Mouse (Mus musculus) heart, embryonic 13.5 days (tissue): ENCODE measurements around the gene Car2. TPM values are rescaled to one million over a fixed set of nuclear protein-coding genes. Genes with fewer than 3 reads are reported as not detected.

Source experiments
- ATAC-seq: fragments of 200-750 bp; cut with Nextera tagmentation; 2 replicates; pipeline ENCODE4 v1.8.0; 2017; ENCODE audit warnings: moderate TSS enrichment; ENCODE audit not compliant: insufficient number of reproducible peaks, low FRiP score, low TSS enrichment; ENCODE audit errors: extremely low read depth
- H3K27ac ChIP-seq: fragments of 300-500 bp; sonication (generic); replicated peaks from 2 replicates; pipeline ENCODE4 v1.5.1; 2015; ENCODE audit warnings: moderate library complexity, mild to moderate bottlenecking, inconsistent platforms
- H3K27me3 ChIP-seq: fragments of 300-500 bp; sonication (generic); replicated peaks from 2 replicates; pipeline ENCODE4 v1.6.1; 2015; ENCODE audit warnings: mild to moderate bottlenecking, inconsistent platforms
- H3K36me3 ChIP-seq: fragments of 300-500 bp; sonication (generic); 2 replicates; pipeline ENCODE4 v1.6.1; 2015; ENCODE audit warnings: mild to moderate bottlenecking, inconsistent platforms
- H3K4me1 ChIP-seq: fragments of 300-500 bp; sonication (generic); 2 replicates; pipeline ENCODE4 v1.6.1; 2015; ENCODE audit warnings: inconsistent platforms
- H3K4me2 ChIP-seq: fragments of 300-500 bp; sonication (generic); 2 replicates; pipeline ENCODE4 v1.6.1; 2015; ENCODE audit warnings: inconsistent platforms, mild to moderate bottlenecking, moderate library complexity
- H3K4me3 ChIP-seq: fragments of 300-500 bp; sonication (generic); 2 replicates; pipeline ENCODE4 v1.5.1; 2015; ENCODE audit warnings: moderate library complexity, mild to moderate bottlenecking, inconsistent platforms
- H3K9ac ChIP-seq: fragments of 300-500 bp; sonication (generic); 2 replicates; pipeline ENCODE4 v1.6.1; 2015; ENCODE audit warnings: inconsistent platforms, mild to moderate bottlenecking, moderate library complexity
- H3K9me3 ChIP-seq: fragments of 300-500 bp; sonication (generic); 2 replicates; pipeline ENCODE4 v1.6.1; 2016; ENCODE audit warnings: inconsistent platforms
- WGBS: fragments of 180-500 bp; shearing (Covaris S2); methylation state at CpG from one replicate; pipeline ENCODE4 v1.1.7; 2015; ENCODE audit warnings: mixed read lengths; 5-methylcytosine and 5-hydroxymethylcytosine counted together
- polyA plus RNA-seq: library from polyadenylated mRNA; unstranded; fragments of >200 nt; fragmentation: Nextera tagmentation; extraction: Ambion mirVana; gene quantifications from 2 replicates; pipeline ENCODE4 v1.2.1, GENCODE M21; 2015

Gene Car2
- polyA plus RNA-seq, 1 experiment from 2014 or later = 130 TPM

DNA sequence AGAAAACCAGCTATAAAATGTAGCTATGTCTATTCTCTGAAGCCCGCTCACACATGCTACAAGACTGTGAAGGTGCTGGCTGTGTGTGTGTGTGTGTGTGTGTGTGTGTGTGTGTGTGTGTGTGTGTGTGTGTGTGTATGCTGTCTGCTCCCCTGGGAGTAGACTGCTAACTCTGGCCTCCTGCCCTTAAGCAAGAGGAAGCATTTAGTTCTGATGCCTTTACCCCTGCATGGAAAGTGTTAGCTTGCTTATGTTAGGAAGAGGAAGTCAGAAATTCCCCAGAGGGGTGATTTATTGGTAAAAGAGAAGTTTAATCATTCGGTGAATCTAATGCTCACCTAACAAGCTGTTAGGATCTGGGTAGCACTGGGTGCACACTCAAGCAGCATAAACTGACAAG is 5.8 kb upstream of the Car2 start:
- Histone ChIP-seq H3K9ac (no peak overlapping the region), H3K27me3 (no peaks in the 10 kb centered on the region), H3K9me3 (no peaks in the 10 kb centered on the region), H3K27ac (no peak overlapping the region), H3K36me3 (no peaks in the 10 kb centered on the region), H3K4me2 (no peak overlapping the region), H3K4me3 (no peak overlapping the region), H3K4me1 (peaks cover 16% of the 10 kb centered on the region)
- WGBS = 71% methylated on average over 2 of the region's 2 CpGs
- ATAC-seq = no peak

DNA sequence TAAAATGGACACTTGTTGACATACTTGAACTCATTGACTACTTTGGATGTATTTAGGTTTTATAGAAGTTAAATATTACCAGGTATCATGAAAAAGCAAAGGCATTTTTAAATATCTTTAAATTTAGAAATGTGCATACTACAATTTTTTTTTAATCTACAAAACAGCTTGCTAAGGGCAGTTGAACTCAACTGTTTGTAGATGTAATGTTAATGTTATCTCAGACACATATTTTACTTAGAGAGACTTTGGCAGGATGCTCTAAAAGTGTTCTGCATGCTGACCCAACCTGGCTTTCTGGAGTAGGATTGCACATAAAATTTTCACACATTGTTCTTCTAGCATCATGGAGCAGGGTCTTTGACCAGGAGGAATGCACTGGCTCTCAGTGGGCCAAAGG is 4.1 kb upstream of the Car2 start:
- ATAC-seq = no peak
- Histone ChIP-seq H3K27me3 (no peaks in the 10 kb centered on the region), H3K9me3 (no peaks in the 10 kb centered on the region), H3K4me1 (peaks cover 12% of the 10 kb centered on the region), H3K4me3 (no peak overlapping the region), H3K36me3 (no peaks in the 10 kb centered on the region), H3K4me2 (no peak overlapping the region), H3K27ac (no peak overlapping the region), H3K9ac (no peak overlapping the region)

DNA sequence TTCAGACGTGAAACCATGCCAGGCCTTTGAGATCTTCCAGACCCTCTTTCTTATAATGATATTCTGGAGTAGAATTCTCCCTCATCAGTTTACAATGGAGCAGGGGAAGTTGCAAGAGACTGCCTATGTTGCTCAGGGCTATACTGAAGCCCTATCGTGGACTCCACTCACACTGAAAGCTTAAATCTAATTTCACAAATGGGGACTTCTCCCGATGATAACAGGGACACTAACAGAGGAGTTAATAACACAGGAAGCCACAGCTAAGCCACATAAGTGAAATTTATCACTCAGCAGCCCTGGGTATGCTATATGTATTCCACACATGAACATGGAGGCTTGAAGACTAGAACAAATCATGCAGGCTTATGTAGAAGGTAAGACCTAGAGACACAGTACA is 3.3 kb upstream of the Car2 start:
- no peak overlapping the region for H3K4me2 ChIP-seq
- H3K4me1 ChIP-seq = peaks cover 7% of the 10 kb centered on the region
- H3K27me3 ChIP-seq = no peaks in the 10 kb centered on the region
- H3K9ac ChIP-seq = no peak overlapping the region
- no peak overlapping the region for H3K27ac ChIP-seq
- H3K4me3 ChIP-seq = no peak overlapping the region
- 62% methylated on average over 3 of the region's 3 CpGs for WGBS
- H3K9me3 ChIP-seq = no peaks in the 10 kb centered on the region
- no peak for ATAC-seq
- H3K36me3 ChIP-seq = no peaks in the 10 kb centered on the region

DNA sequence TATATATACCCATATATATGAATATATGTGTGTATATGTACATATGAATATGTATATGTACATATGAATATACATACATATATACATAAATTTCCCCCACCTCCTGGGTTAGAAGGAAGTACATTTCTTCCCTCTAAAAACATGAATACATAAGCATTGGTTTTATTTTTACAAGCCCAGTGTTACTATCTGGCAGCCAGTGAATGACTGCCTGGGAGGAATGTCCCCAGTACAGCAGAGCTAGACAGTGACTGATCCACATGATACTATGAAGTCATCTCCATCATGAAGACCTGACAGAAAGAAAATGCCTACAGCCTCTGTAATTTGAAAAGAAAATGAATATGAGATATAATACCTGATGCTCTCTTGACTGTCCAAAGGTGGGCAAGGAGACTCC is 1.2 kb upstream of the Car2 start:
- H3K4me1 ChIP-seq = peaks cover 12% of the 10 kb centered on the region
- no peaks in the 10 kb centered on the region for H3K36me3 ChIP-seq
- H3K27ac ChIP-seq = no peak overlapping the region
- H3K4me3 ChIP-seq = no peak overlapping the region
- no peaks in the 10 kb centered on the region for H3K9me3 ChIP-seq
- ATAC-seq = no peak
- H3K4me2 ChIP-seq = peak overlapping the region; percentile 20; the same call in 1 of the 2 replicates
- H3K27me3 ChIP-seq = no peaks in the 10 kb centered on the region
- no peak overlapping the region for H3K9ac ChIP-seq

DNA sequence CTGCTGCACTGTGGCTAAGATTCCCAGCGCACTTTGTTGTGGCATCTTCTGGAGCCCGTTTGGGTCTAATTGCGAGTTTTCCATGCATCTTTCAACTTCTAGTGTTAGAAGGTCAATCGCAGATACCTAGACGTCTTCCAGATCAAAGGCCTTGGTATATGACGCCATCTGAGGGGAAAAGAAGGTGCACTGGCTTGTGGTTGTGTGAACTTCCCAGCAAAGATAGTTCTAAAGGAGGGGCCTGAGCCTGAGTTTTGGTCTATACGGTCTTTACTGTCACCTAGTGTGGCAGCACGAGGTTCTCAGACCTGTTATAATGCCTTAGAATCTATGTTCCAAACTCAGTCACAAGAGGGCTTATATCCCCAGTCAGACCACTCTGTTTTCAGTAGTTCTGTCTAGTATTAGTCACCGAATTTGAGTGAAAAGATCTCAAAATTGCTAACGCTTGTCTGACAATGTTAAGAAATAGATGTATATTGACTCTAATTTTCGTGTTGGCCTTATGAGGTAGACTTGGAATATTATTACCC is 1.1 kb downstream of the Car2 start:
- H3K27ac ChIP-seq = peak overlapping the region; percentile 76
- WGBS = 25% methylated on average over 11 of the region's 11 CpGs
- H3K27me3 ChIP-seq = no peaks in the 10 kb centered on the region
- H3K9ac ChIP-seq = peak overlapping the region; percentile 91
- no peaks in the 10 kb centered on the region for H3K9me3 ChIP-seq
- peak overlapping the region; percentile 74 for H3K4me2 ChIP-seq
- H3K36me3 ChIP-seq = no peaks in the 10 kb centered on the region
- H3K4me3 ChIP-seq = peak overlapping the region; percentile 83
- ATAC-seq = no peak
- H3K4me1 ChIP-seq = peaks cover 19% of the 10 kb centered on the region

DNA sequence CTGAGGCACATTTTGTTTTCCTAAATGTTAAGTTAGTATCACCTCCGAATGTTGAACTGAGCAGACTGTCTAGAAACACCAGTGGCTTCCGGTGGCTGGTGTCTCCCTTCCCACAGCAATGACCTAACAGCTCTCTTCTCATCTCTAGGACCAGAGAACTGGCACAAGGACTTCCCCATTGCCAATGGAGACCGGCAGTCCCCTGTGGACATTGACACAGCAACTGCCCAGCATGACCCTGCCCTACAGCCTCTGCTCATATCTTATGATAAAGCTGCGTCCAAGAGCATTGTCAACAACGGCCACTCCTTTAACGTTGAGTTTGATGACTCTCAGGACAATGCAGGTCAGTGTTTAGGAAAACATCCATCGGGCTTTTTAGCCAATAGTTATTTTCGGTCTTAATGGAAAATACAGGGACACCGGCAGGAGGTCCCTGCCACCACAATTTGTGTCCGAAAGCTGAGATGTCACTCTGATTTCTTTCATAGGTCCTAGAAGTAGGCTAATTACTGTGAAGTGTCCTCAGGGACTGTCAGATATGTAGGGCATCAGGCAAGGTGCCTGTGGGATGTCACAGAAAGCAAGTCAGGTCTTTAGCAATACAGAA is 1.7 kb downstream of the Car2 start:
- Histone ChIP-seq H3K27ac (peak overlapping the region; percentile 26), H3K9ac (peak overlapping the region; percentile 34), H3K36me3 (no peaks in the 10 kb centered on the region), H3K9me3 (no peaks in the 10 kb centered on the region), H3K4me3 (peak overlapping the region; percentile 83), H3K4me1 (peaks cover 19% of the 10 kb centered on the region), H3K4me2 (peak overlapping the region; percentile 74), H3K27me3 (no peaks in the 10 kb centered on the region)
- no peak for ATAC-seq
- 49% methylated on average over 10 of the region's 10 CpGs for WGBS

DNA sequence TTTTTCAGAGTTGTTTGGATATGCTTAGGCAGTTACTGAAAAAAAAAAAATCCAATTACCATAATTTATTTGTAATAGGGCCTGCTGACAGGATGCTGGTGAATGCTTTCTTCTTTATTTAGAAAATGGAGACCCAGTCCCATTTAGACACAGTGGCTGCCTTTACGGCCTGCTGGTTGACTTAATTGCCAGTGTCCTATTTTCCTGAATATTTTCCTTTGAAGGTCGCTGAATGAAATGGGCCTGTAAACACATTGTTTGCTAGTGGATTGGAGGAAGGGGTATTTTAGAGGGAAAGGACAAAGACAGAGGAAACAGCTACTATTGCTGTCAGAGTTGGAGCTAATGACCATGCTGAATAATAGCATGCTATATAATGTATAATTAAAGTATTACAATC is 2.5 kb downstream of the Car2 start:
- Histone ChIP-seq H3K4me2 (peak overlapping the region; percentile 74), H3K4me3 (peak overlapping the region; percentile 83), H3K27ac (0 out of 2 replicates have a peak overlapping the region, but pooled peaks have one; percentile 48), H3K27me3 (no peaks in the 10 kb centered on the region), H3K9ac (no peak overlapping the region), H3K4me1 (peaks cover 19% of the 10 kb centered on the region), H3K36me3 (no peaks in the 10 kb centered on the region), H3K9me3 (no peaks in the 10 kb centered on the region)
- WGBS = 86% methylated on average over 2 of the region's 2 CpGs
- ATAC-seq = no peak

DNA sequence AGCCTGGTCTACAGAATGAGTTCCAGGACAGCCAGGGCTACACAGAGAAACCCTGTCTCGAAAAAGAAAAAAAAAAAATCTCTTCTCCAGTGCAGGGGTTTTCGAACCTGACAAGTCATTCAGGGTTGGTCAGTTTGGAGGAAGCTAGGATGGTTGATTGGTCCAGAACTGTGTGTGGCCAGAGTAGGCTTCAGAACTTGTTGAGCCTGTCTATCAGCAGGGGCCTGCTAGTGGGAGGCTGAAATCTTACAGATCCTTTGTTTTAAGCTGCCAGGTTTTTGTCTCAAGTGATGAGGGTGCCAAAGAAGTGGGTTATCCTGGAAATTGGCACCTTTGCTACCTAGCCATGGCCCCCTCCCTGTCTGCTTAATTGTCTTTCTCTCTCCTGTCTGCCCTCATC is 3.0 kb downstream of the Car2 start:
- ATAC-seq = no peak
- no peaks in the 10 kb centered on the region for H3K9me3 ChIP-seq
- H3K27me3 ChIP-seq = no peaks in the 10 kb centered on the region
- H3K9ac ChIP-seq = no peak overlapping the region
- H3K36me3 ChIP-seq = no peaks in the 10 kb centered on the region
- WGBS = 55% methylated on average over 2 of the region's 2 CpGs
- H3K4me2 ChIP-seq = peak overlapping the region; percentile 74
- peaks cover 19% of the 10 kb centered on the region for H3K4me1 ChIP-seq
- H3K4me3 ChIP-seq = peak overlapping the region; percentile 83
- H3K27ac ChIP-seq = peak overlapping the region; percentile 48

DNA sequence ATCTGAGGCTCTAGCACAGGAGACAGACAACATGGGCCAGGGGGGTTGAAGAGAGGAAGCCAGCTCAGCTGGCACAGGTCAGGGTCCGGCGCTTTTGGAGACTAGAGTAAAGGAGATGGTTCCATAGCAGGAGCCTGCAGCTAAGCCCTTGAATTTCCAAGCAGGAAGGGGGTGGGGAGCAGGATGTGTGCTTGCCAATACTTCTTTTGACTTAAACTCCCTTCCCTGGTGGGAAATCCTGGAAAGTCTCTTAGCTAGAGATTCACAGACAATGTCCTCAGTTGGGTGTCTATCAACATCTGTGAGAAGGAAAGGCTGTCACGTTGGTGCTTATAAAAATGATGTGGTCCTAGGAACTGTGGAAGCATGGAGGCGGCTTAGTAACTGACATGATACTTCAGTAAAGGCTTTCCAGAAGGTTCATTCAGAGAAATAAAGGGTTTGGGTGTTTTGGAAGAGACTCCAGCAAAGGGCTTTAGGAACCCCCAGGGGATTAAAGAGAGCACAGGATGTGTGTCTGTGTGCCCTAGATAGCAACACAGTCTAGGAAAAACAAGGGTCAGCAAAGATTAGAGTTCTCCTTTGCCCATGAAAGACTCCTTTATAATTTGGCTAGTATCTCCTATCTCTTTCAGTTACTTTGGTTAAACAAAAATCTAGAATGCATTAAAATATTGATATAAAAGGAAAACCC is 3.8 kb downstream of the Car2 start:
- no peak for ATAC-seq
- H3K36me3 ChIP-seq = no peaks in the 10 kb centered on the region
- H3K4me3 ChIP-seq = peak overlapping the region; percentile 83
- no peaks in the 10 kb centered on the region for H3K9me3 ChIP-seq
- H3K27ac ChIP-seq = peak overlapping the region; percentile 48
- 35% methylated on average over 4 of the region's 4 CpGs for WGBS
- peak overlapping the region; percentile 13; the same call in 1 of the 2 replicates for H3K9ac ChIP-seq
- peaks cover 19% of the 10 kb centered on the region for H3K4me1 ChIP-seq
- H3K27me3 ChIP-seq = no peaks in the 10 kb centered on the region
- peak overlapping the region; percentile 74 for H3K4me2 ChIP-seq

DNA sequence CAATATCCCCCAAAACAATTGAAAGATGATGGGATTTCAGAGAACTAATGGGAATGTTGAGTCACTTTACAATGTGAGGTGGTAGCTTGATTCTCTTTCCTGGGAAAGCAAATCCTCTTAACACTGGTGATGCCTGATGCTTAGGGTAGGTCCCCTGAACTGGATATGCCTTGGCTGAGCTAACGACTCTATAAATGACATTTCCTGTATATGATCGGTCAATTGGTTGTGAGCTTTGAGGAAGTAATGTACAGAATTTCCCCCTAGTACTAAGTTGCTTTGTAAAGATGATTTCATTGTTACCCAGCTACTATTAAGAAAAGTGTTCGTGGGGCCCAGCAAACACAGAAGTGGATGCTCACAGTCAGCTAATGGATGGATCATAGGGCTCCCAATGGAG is 6.9 kb downstream of the Car2 start:
- H3K9me3 ChIP-seq = no peaks in the 10 kb centered on the region
- ATAC-seq = no peak
- peaks cover 7% of the 10 kb centered on the region for H3K36me3 ChIP-seq
- H3K4me3 ChIP-seq = no peak overlapping the region
- H3K4me1 ChIP-seq = peaks cover 14% of the 10 kb centered on the region
- H3K27ac ChIP-seq = no peak overlapping the region
- no peak overlapping the region for H3K9ac ChIP-seq
- WGBS = 78% methylated on average over 3 of the region's 3 CpGs
- peak overlapping the region; percentile 24; the same call in 1 of the 2 replicates for H3K4me2 ChIP-seq
- no peaks in the 10 kb centered on the region for H3K27me3 ChIP-seq

DNA sequence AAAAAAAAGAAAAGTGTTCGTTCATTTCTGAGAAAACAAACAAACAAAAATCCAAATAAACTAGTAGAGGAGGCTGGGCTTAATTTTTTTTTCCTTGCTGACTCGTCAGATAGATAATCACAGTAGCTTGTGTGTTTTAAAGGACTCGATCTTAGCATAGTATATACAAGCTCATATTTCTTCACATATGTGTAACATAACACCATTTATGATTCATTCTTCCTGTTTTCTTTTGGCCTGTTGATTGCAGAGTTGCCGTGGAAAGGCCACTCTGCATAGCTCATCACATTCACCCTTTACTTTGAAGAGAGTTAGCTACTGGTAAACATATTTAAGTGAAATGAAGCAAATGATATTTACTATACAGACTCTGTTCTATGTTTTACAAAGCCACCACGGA is 7.6 kb downstream of the Car2 start:
- no peak overlapping the region for H3K4me2 ChIP-seq
- ATAC-seq = no peak
- peaks cover 13% of the 10 kb centered on the region for H3K36me3 ChIP-seq
- H3K27ac ChIP-seq = no peak overlapping the region
- no peak overlapping the region for H3K4me3 ChIP-seq
- H3K27me3 ChIP-seq = no peaks in the 10 kb centered on the region
- peaks cover 14% of the 10 kb centered on the region for H3K4me1 ChIP-seq
- no peaks in the 10 kb centered on the region for H3K9me3 ChIP-seq
- WGBS = 64% methylated on average over 5 of the region's 5 CpGs
- no peak overlapping the region for H3K9ac ChIP-seq

DNA sequence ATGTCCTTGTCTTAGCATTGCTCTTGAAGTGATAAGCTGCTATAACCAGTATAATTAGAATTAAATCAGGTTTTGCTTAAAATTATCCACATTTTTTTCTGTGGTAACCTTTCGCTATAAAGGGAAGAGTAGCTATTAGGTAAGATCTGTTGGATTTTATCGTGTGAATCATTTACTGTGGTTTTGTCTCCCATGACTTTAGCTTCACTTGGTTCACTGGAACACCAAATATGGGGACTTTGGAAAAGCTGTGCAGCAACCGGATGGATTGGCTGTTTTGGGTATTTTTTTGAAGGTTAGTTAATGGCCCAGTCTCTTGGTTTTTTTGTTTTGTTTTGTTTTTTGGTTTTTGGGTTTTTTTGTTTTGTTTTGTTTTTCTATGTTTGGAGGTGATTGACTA is 9.3 kb downstream of the Car2 start:
- H3K27ac ChIP-seq = no peak overlapping the region
- ATAC-seq = no peak
- H3K4me3 ChIP-seq = no peak overlapping the region
- peaks cover 4% of the 10 kb centered on the region; the same call in 1 of the 2 replicates for H3K4me1 ChIP-seq
- H3K27me3 ChIP-seq = no peaks in the 10 kb centered on the region
- H3K36me3 ChIP-seq = peaks cover 27% of the 10 kb centered on the region
- H3K9ac ChIP-seq = no peak overlapping the region
- no peaks in the 10 kb centered on the region for H3K9me3 ChIP-seq
- no peak overlapping the region for H3K4me2 ChIP-seq
- 92% methylated on average over 3 of the region's 3 CpGs for whole genome bisulfite sequencing
